Mouse (Mus musculus) lung, postnatal 4 days (tissue): ENCODE measurements at regions not wholly inside any gene's neighbourhood (a gene's known extent, or its start where the extent isn't known, plus 50 kb on each side); places are given as distances from the start of the nearest gene placed in this dataset.

Experiments used
- DNase-seq, 2 experiments: peaks; one replicate each; pipeline ENCODE4 v3.0.0; 2021

DNA sequence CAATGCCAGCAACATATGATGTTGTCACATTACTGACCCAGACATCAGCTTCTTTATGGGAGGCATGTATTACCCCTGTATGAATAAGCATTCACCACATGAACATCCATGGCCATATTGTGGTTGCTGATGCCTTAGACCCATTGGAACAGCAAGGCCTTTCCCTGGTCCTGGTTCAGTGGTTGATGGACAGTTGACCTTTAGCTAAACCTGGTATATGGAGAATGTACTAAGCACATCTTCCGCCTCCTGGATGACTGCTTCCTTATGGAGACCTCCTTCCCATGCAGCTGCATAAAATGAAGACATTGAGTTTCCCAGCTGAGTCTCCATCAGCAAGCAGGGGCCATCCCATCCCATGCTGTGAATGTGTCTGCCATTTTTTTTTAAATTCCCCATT is 61.9 kb upstream of the Cwc22 start:
- DNase-seq = no peak

DNA sequence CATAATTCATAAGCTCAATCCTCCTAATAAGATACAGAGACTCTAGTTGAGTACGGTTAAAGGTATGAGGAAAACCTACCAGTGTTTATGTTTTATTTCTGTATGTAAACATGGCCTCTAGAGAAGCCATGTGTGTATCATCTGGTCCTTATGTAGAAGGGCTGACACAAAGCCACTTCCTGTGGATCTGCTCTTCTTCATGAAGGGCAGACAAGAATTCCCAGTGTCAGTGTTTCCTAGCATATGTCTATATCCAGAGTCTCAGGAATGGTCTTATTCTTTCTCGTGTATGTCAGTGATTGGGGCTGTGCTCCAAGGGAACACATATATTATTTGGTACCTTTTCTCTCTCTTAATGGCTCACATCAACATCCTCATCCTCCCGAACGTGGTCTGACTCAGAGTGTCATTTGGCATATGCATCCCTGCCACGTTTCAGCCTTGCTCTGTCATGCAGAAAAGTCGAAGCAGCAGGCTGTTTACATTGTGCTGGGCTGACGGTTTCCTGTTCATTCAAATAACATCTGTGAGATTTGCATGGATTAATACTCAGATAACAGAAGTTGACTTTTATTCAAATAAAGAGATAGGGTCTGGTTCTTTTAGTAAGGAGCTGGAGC is 59.3 kb upstream of the Cwc22 start:
- no peak for DNase-seq

DNA sequence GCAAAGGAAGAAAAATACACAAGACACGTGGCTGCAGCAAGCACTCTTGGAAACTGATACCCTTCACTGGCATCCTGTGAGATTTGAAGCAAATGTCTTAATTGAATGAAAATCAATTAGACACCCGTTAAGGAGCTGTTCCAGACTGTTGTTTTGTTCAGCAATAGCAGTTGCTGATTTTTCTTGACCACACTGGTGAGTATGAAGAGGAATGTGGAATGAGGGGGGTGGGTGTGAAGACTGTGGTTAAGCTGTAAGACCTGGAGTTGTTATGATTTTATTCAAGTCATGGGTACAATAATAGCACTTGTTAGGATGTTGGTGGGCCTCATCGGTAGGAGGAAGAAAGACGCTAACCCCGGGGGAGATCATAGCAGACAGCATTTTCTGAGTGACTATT is 58.3 kb upstream of the Cwc22 start:
- no peak for DNase-seq
